ENCODE assay signal across 8 mouse cellular contexts in genomic region chr15:100614218-100614995, GRCm38 (mm10). TPM values are rescaled to one million over a fixed set of nuclear protein-coding genes. Genes with fewer than 3 reads are reported as not detected.
DNase-seq lines count a peak whose midpoint lies in the region; ATAC-seq and TF ChIP-seq lines count a peak whose summit lies in the region.

No protein-coding gene starts in this region.

- no peak; the same call in 1 of the 2 replicates for TF ChIP-seq POLR2A in testis, adult 2 months (IDR thresholded peaks at IDR 0.05; ENCODE audit: control insufficient read depth, low read depth, low read length)

- peak overlapping the region; percentile 86 for H3K27ac ChIP-seq in testis, adult 2 months (ENCODE audit: control insufficient read depth, insufficient read depth, low read depth, low read length)
- peak overlapping the region; percentile 94 for H3K27ac ChIP-seq in forebrain, postnatal 0 days (ENCODE audit: low read depth, low read length)

- no peaks in the 10 kb centered on the region; the same call in none of the 2 replicates for H3K36me3 ChIP-seq in testis, adult 2 months (ENCODE audit: control insufficient read depth, insufficient read depth, low read length)
- H3K36me3 ChIP-seq in forebrain, postnatal 0 days (ENCODE audit: insufficient read depth) = peaks cover 21% of the 10 kb centered on the region

- no peak for TF ChIP-seq CTCF in testis, adult 2 months (IDR thresholded peaks at IDR 0.05; ENCODE audit: control insufficient read depth, insufficient read depth, insufficient replicate concordance, low read depth, low read length)
- TF ChIP-seq CTCF in forebrain, postnatal 0 days (IDR thresholded peaks at IDR 0.05; ENCODE audit: low read depth) = no peak

- H3K9ac ChIP-seq in forebrain, postnatal 0 days = peak overlapping the region; percentile 92

- peak; percentile 72 for DNase-seq in gastrocnemius, postnatal 14 days
- DNase-seq in gastrocnemius, postnatal 25 days = no peak
- DNase-seq in testis, postnatal 14 days (ENCODE audit: low spot score) = no peak
- peak; percentile 50 for DNase-seq in forebrain, postnatal 0 days
- peak; percentile 45 for DNase-seq in lung, postnatal 36 days
- no peak for DNase-seq in left cerebral cortex, adult 9 months (ENCODE audit: low spot score in 2 of 2)
- DNase-seq in retina, postnatal 1 day = no peak

- WGBS in forebrain, postnatal 0 days = 11% methylated on average over 43 of the region's 43 CpGs

- H3K4me3 ChIP-seq in testis, adult 2 months (ENCODE audit: control insufficient read depth, low read depth, low read length) = peak overlapping the region; percentile 89
- peak overlapping the region; percentile 97 for H3K4me3 ChIP-seq in forebrain, postnatal 0 days (ENCODE audit: low read depth, low read length)

- H3K9me3 ChIP-seq in forebrain, postnatal 0 days (ENCODE audit: low read length) = no peaks in the 10 kb centered on the region

- intact Hi-C loops in gastrocnemius, postnatal 14 days (cut with DNase I; ENCODE audit: low total_unique reads) = no loop called here

- no peak for ATAC-seq in forebrain, postnatal 0 days

- peaks cover 12% of the 10 kb centered on the region for H3K4me1 ChIP-seq in testis, adult 2 months (ENCODE audit: control insufficient read depth, insufficient read depth, low read length)
- peaks cover 11% of the 10 kb centered on the region for H3K4me1 ChIP-seq in forebrain, postnatal 0 days (ENCODE audit: insufficient read depth)

- H3K4me2 ChIP-seq in forebrain, postnatal 0 days (ENCODE audit: low read depth) = peak overlapping the region; percentile 59

- H3K27me3 ChIP-seq in testis, adult 2 months (ENCODE audit: control insufficient read depth, insufficient read depth, low read length) = no peaks in the 10 kb centered on the region
- H3K27me3 ChIP-seq in forebrain, postnatal 0 days (ENCODE audit: insufficient read depth, low read length) = no peaks in the 10 kb centered on the region

RNA-seq across cellular contexts. Expression of gene Dazap2, which starts 0.7 kb away (rescaled TPM):
- 10 to 100 TPM; 58.7 to 62.1 TPM for total RNA-seq in gastrocnemius, postnatal 14 days (2021)
- 10 to 100 TPM; 51.9 to 55.1 TPM for total RNA-seq in gastrocnemius, postnatal 25 days (2021)
- polyA plus RNA-seq in testis, adult 2 months (2012; rRNA removed) = 242 and 282 TPM in 2 replicates
- total RNA-seq in forebrain, postnatal 0 days (2014; rRNA removed) = 81.9 and 92.3 TPM in 2 replicates
- polyA plus RNA-seq in forebrain, postnatal 0 days (2015; fragmentation: Nextera tagmentation; extraction: Ambion mirVana) = 162 and 190 TPM in 2 replicates

RNA-seq across cellular contexts. Expression of gene Pou6f1, which starts 14.6 kb away (rescaled TPM):
- total RNA-seq in gastrocnemius, postnatal 14 days (2021) = 1 to 10 TPM; 7.6 to 9.7 TPM
- 10 to 100 TPM; 12.3 to 12.5 TPM for total RNA-seq in gastrocnemius, postnatal 25 days (2021)
- 38.2 and 38.9 TPM in 2 replicates for polyA plus RNA-seq in testis, adult 2 months (2012; rRNA removed)
- total RNA-seq in forebrain, postnatal 0 days (2014; rRNA removed) = 72.4 and 77.4 TPM in 2 replicates
- 32.2 and 33.3 TPM in 2 replicates for polyA plus RNA-seq in forebrain, postnatal 0 days (2015; fragmentation: Nextera tagmentation; extraction: Ambion mirVana)

RNA-seq across cellular contexts. Expression of gene Smagp, which starts 22.3 kb away (rescaled TPM):
- 1 to 10 TPM; 6.0 to 6.4 TPM for total RNA-seq in gastrocnemius, postnatal 14 days (2021)
- total RNA-seq in gastrocnemius, postnatal 25 days (2021) = 1 to 10 TPM; 2.5 to 3.0 TPM
- polyA plus RNA-seq in testis, adult 2 months (2012; rRNA removed) = 3.6 and 4.9 TPM in 2 replicates
- 2.3 and 6.2 TPM in 2 replicates for total RNA-seq in forebrain, postnatal 0 days (2014; rRNA removed)
- 3.9 TPM in 2 replicates for polyA plus RNA-seq in forebrain, postnatal 0 days (2015; fragmentation: Nextera tagmentation; extraction: Ambion mirVana)

RNA-seq across cellular contexts. Expression of gene Bin2, which starts 54.9 kb away (rescaled TPM):
- total RNA-seq in gastrocnemius, postnatal 14 days (2021) = under 1 TPM; 0.53 to 0.89 TPM
- total RNA-seq in gastrocnemius, postnatal 25 days (2021) = under 1 TPM in 1 of 2 experiments, not detected in 1; 0.61 TPM
- polyA plus RNA-seq in testis, adult 2 months (2012; rRNA removed) = 19.3 and 19.7 TPM in 2 replicates
- total RNA-seq in forebrain, postnatal 0 days (2014; rRNA removed) = 1.4 and 1.6 TPM in 2 replicates
- 0.58 and 1.4 TPM in 2 replicates for polyA plus RNA-seq in forebrain, postnatal 0 days (2015; fragmentation: Nextera tagmentation; extraction: Ambion mirVana)

Comparison
In these comparisons a context has a peak if more than half of its experiments do, and no peak if none do; other contexts are left out.
1. DNase-seq: peak in gastrocnemius, postnatal 14 days (single experiment), forebrain, postnatal 0 days (single experiment) and lung, postnatal 36 days (single experiment); none in gastrocnemius, postnatal 25 days (single experiment), testis, postnatal 14 days (single experiment), left cerebral cortex, adult 9 months (0 of 2) and retina, postnatal 1 day (single experiment).